Comparison of ENCODE assay signal across 8 mouse cellular contexts in genomic region chr2:4334201-4334600, GRCm38 (mm10).
DNase-seq lines count a peak whose midpoint lies in the region; ATAC-seq lines count a peak whose summit lies in the region.

No protein-coding gene starts in this region.

- H3K4me3 ChIP-seq in hindbrain, embryonic 12.5 days: no peak overlapping the region
- no peak overlapping the region for H3K4me3 ChIP-seq in hindbrain, embryonic 13.5 days
- no peak overlapping the region for H3K4me3 ChIP-seq in limb, embryonic 12.5 days (replicated peaks)

- peaks cover 18% of the 10 kb centered on the region for H3K4me1 ChIP-seq in hindbrain, embryonic 12.5 days
- peaks cover 35% of the 10 kb centered on the region for H3K4me1 ChIP-seq in hindbrain, embryonic 13.5 days (replicated peaks)
- peaks cover 62% of the 10 kb centered on the region for H3K4me1 ChIP-seq in limb, embryonic 12.5 days (replicated peaks)

- no peak overlapping the region for H3K4me2 ChIP-seq in hindbrain, embryonic 12.5 days (replicated peaks)
- no peak overlapping the region for H3K4me2 ChIP-seq in hindbrain, embryonic 13.5 days
- H3K4me2 ChIP-seq in limb, embryonic 12.5 days: no peak overlapping the region

- peak; percentile 76 for DNase-seq in Muller cell, postnatal 12 days (ENCODE audit: inconsistent ontology term)
- DNase-seq in gastrocnemius, adult 8-10 months (ENCODE audit: low spot score in 2 of 2): peak; percentile 28 to 52
- no peak for DNase-seq in B cell, adult 2 months
- DNase-seq in thymus, postnatal 14 days: no peak

- ATAC-seq in hindbrain, embryonic 12.5 days (ENCODE audit: low FRiP score): no peak
- ATAC-seq in hindbrain, embryonic 13.5 days (ENCODE audit: low FRiP score): no peak
- no peak for ATAC-seq in limb, embryonic 12.5 days (ENCODE audit: insufficient number of reproducible peaks, insufficient read depth, low FRiP score, low TSS enrichment, low read depth)
- ATAC-seq in erythroblast, adult 5-6 weeks (replicated peaks; ENCODE audit: low FRiP score, poor library complexity, severe bottlenecking): no peak

- 0 out of 2 replicates have a peak overlapping the region, but pooled peaks have one; percentile 12 for H3K27ac ChIP-seq in hindbrain, embryonic 12.5 days
- no peak overlapping the region for H3K27ac ChIP-seq in hindbrain, embryonic 13.5 days
- peak overlapping the region; percentile 74; the same call in 1 of the 2 replicates for H3K27ac ChIP-seq in limb, embryonic 12.5 days

- no peaks in the 10 kb centered on the region for H3K27me3 ChIP-seq in hindbrain, embryonic 12.5 days
- H3K27me3 ChIP-seq in hindbrain, embryonic 13.5 days: no peaks in the 10 kb centered on the region
- no peaks in the 10 kb centered on the region for H3K27me3 ChIP-seq in limb, embryonic 12.5 days

- H3K9me3 ChIP-seq in hindbrain, embryonic 12.5 days (replicated peaks): no peaks in the 10 kb centered on the region
- H3K9me3 ChIP-seq in hindbrain, embryonic 13.5 days: no peaks in the 10 kb centered on the region
- H3K9me3 ChIP-seq in limb, embryonic 12.5 days: no peaks in the 10 kb centered on the region

- no peak overlapping the region for H3K9ac ChIP-seq in hindbrain, embryonic 12.5 days
- no peak overlapping the region for H3K9ac ChIP-seq in hindbrain, embryonic 13.5 days
- H3K9ac ChIP-seq in limb, embryonic 12.5 days (replicated peaks): no peak overlapping the region

- 41% methylated on average over 4 of the region's 4 CpGs for WGBS in hindbrain, embryonic 12.5 days
- WGBS in hindbrain, embryonic 13.5 days: 27% methylated on average over 4 of the region's 4 CpGs
- WGBS in limb, embryonic 12.5 days: 9% methylated on average over 4 of the region's 4 CpGs

- H3K36me3 ChIP-seq in hindbrain, embryonic 12.5 days: no peaks in the 10 kb centered on the region
- no peaks in the 10 kb centered on the region for H3K36me3 ChIP-seq in hindbrain, embryonic 13.5 days
- peaks cover 10% of the 10 kb centered on the region for H3K36me3 ChIP-seq in limb, embryonic 12.5 days

Comparison
In these comparisons a context has a peak if more than half of its experiments do, and no peak if none do; other contexts are left out.
1. DNase-seq: peak in Muller cell, postnatal 12 days (single experiment) and gastrocnemius, adult 8-10 months (2 of 2); none in B cell, adult 2 months (0 of 2) and thymus, postnatal 14 days (single experiment).